Mouse (Mus musculus): ENCODE measurements at regions not wholly inside any gene's neighbourhood (a gene's known extent, or its start where the extent isn't known, plus 50 kb on each side); places are given as distances from the start of the nearest gene placed in this dataset.

- H3K4me1 ChIP-seq: no peaks in the 10 kb centered on the region
These were observed 227.3 kb downstream of the Cdca7 start for GRCm38 (mm10) chr2:72703238-72703637.

GRCm38 (mm10) chr2:72707676-72708659 lies 232.0 kb downstream of the Cdca7 start:
- no peaks in the 10 kb centered on the region for H3K36me3 ChIP-seq
- ATAC-seq (ENCODE audit: low FRiP score, low read depth): peak; percentile 76
- H3K9ac ChIP-seq: no peak overlapping the region
- 22% methylated on average over 13 of the region's 13 CpGs for WGBS
- peaks cover 72% of the 10 kb centered on the region for H3K27me3 ChIP-seq (replicated peaks)
- H3K4me2 ChIP-seq (replicated peaks): no peak overlapping the region
- no peaks in the 10 kb centered on the region for H3K9me3 ChIP-seq
- no peak overlapping the region for H3K27ac ChIP-seq
- no peaks in the 10 kb centered on the region for H3K4me1 ChIP-seq
- H3K4me3 ChIP-seq: no peak overlapping the region

More at GRCm38 (mm10) chr2:72703238-72703637, 227.3 kb downstream of the Cdca7 start:
- Histone ChIP-seq H3K27me3 (replicated peaks) (peaks cover 60% of the 10 kb centered on the region), H3K9ac (no peak overlapping the region), H3K27ac (no peak overlapping the region), H3K36me3 (no peaks in the 10 kb centered on the region), H3K4me2 (replicated peaks) (no peak overlapping the region), H3K4me3 (no peak overlapping the region), H3K9me3 (no peaks in the 10 kb centered on the region)
- no peak for ATAC-seq (ENCODE audit: low FRiP score, low read depth)
- 77% methylated on average over 11 of the region's 11 CpGs for WGBS

GRCm38 (mm10) chr2:72716931-72717330 lies 241.0 kb downstream of the Cdca7 start:
- WGBS: 82% methylated on average over 4 of the region's 4 CpGs
- Histone ChIP-seq H3K4me1 (no peaks in the 10 kb centered on the region), H3K27ac (no peak overlapping the region), H3K4me2 (replicated peaks) (no peak overlapping the region), H3K9me3 (no peaks in the 10 kb centered on the region), H3K9ac (no peak overlapping the region), H3K27me3 (replicated peaks) (peaks cover 31% of the 10 kb centered on the region), H3K36me3 (no peaks in the 10 kb centered on the region), H3K4me3 (no peak overlapping the region)
- no peak for ATAC-seq (ENCODE audit: low FRiP score, low read depth)

GRCm38 (mm10) chr2:72728699-72729098 lies 251.5 kb downstream of the Sp3 start:
- no peaks in the 10 kb centered on the region for H3K36me3 ChIP-seq
- no peak for ATAC-seq (ENCODE audit: low FRiP score, low read depth)
- H3K9me3 ChIP-seq: no peaks in the 10 kb centered on the region
- H3K4me1 ChIP-seq: no peaks in the 10 kb centered on the region
- H3K4me3 ChIP-seq: no peak overlapping the region
- no peak overlapping the region for H3K9ac ChIP-seq
- H3K4me2 ChIP-seq (replicated peaks): no peak overlapping the region
- H3K27ac ChIP-seq: no peak overlapping the region
- WGBS: 52% methylated on average over 3 of the region's 3 CpGs
- peaks cover 5% of the 10 kb centered on the region; the same call in 1 of the 2 replicates for H3K27me3 ChIP-seq (replicated peaks)

GRCm38 (mm10) chr2:72733371-72733770 lies 246.9 kb downstream of the Sp3 start:
- ATAC-seq (ENCODE audit: low FRiP score, low read depth): no peak
- Histone ChIP-seq H3K9ac (no peak overlapping the region), H3K27me3 (replicated peaks) (peaks cover 3% of the 10 kb centered on the region; the same call in 1 of the 2 replicates), H3K4me1 (no peaks in the 10 kb centered on the region), H3K27ac (no peak overlapping the region), H3K4me2 (replicated peaks) (no peak overlapping the region), H3K4me3 (no peak overlapping the region), H3K9me3 (no peaks in the 10 kb centered on the region), H3K36me3 (no peaks in the 10 kb centered on the region)
- WGBS: 68% methylated on average over 3 of the region's 3 CpGs

- H3K27ac ChIP-seq: no peak overlapping the region
- no peak overlapping the region for H3K4me3 ChIP-seq
- H3K4me2 ChIP-seq (replicated peaks): no peak overlapping the region
- ATAC-seq (ENCODE audit: low FRiP score, low read depth): no peak
- 0 out of 2 replicates have a peak, but pooled peaks cover 2% of the 10 kb centered on the region for H3K27me3 ChIP-seq (replicated peaks)
- WGBS: 91% methylated on average over 9 of the region's 9 CpGs
- no peak overlapping the region for H3K9ac ChIP-seq
- H3K36me3 ChIP-seq: no peaks in the 10 kb centered on the region
- H3K4me1 ChIP-seq: no peaks in the 10 kb centered on the region
- no peaks in the 10 kb centered on the region for H3K9me3 ChIP-seq
These were observed 245.2 kb downstream of the Sp3 start for GRCm38 (mm10) chr2:72735035-72735434.

GRCm38 (mm10) chr2:72736685-72737084 lies 243.6 kb downstream of the Sp3 start:
- Histone ChIP-seq H3K36me3 (no peaks in the 10 kb centered on the region), H3K4me3 (no peak overlapping the region), H3K4me2 (replicated peaks) (no peak overlapping the region), H3K9ac (no peak overlapping the region), H3K9me3 (no peaks in the 10 kb centered on the region), H3K4me1 (0 out of 2 replicates have a peak, but pooled peaks cover 4% of the 10 kb centered on the region), H3K27ac (no peak overlapping the region), H3K27me3 (replicated peaks) (0 out of 2 replicates have a peak, but pooled peaks cover 2% of the 10 kb centered on the region)
- no peak for ATAC-seq (ENCODE audit: low FRiP score, low read depth)
- WGBS: 79% methylated on average over 3 of the region's 3 CpGs

- Histone ChIP-seq H3K27me3 (replicated peaks) (no peaks in the 10 kb centered on the region; the same call in 1 of the 2 replicates), H3K4me2 (replicated peaks) (peak overlapping the region; percentile 14), H3K9ac (no peak overlapping the region), H3K36me3 (no peaks in the 10 kb centered on the region), H3K4me1 (0 out of 2 replicates have a peak, but pooled peaks cover 4% of the 10 kb centered on the region), H3K27ac (no peak overlapping the region), H3K4me3 (no peak overlapping the region), H3K9me3 (no peaks in the 10 kb centered on the region)
- ATAC-seq (ENCODE audit: low FRiP score, low read depth): 0 out of 2 replicates have a peak, but pooled peaks have one; percentile 33
- 58% methylated on average over 22 of the region's 22 CpGs for WGBS
These were observed 239.6 kb downstream of the Sp3 start for GRCm38 (mm10) chr2:72740391-72741361.

GRCm38 (mm10) chr2:72741746-72742145 lies 238.5 kb downstream of the Sp3 start:
- Histone ChIP-seq H3K4me2 (replicated peaks) (no peak overlapping the region), H3K27ac (no peak overlapping the region), H3K4me3 (no peak overlapping the region), H3K27me3 (replicated peaks) (no peaks in the 10 kb centered on the region; the same call in 1 of the 2 replicates), H3K36me3 (no peaks in the 10 kb centered on the region), H3K9ac (no peak overlapping the region), H3K9me3 (no peaks in the 10 kb centered on the region), H3K4me1 (0 out of 2 replicates have a peak, but pooled peaks cover 4% of the 10 kb centered on the region)
- 91% methylated on average over 5 of the region's 5 CpGs for WGBS
- no peak for ATAC-seq (ENCODE audit: low FRiP score, low read depth)

- H3K9ac ChIP-seq: no peak overlapping the region
- whole genome bisulfite sequencing: 90% methylated on average over 3 of the region's 3 CpGs
- H3K27me3 ChIP-seq (replicated peaks): no peaks in the 10 kb centered on the region; the same call in 1 of the 2 replicates
- H3K36me3 ChIP-seq: no peaks in the 10 kb centered on the region
- no peaks in the 10 kb centered on the region for H3K9me3 ChIP-seq
- H3K4me1 ChIP-seq: 0 out of 2 replicates have a peak, but pooled peaks cover 4% of the 10 kb centered on the region
- ATAC-seq (ENCODE audit: low FRiP score, low read depth): no peak
- no peak overlapping the region for H3K4me3 ChIP-seq
- no peak overlapping the region for H3K27ac ChIP-seq
- no peak overlapping the region for H3K4me2 ChIP-seq (replicated peaks)
These were observed 236.6 kb downstream of the Sp3 start for GRCm38 (mm10) chr2:72743651-72744050.

- no peaks in the 10 kb centered on the region for H3K9me3 ChIP-seq
- H3K27ac ChIP-seq: no peak overlapping the region
- H3K4me2 ChIP-seq (replicated peaks): no peak overlapping the region
- H3K27me3 ChIP-seq (replicated peaks): no peaks in the 10 kb centered on the region; the same call in 1 of the 2 replicates
- H3K4me3 ChIP-seq: no peak overlapping the region
- H3K9ac ChIP-seq: no peak overlapping the region
- no peaks in the 10 kb centered on the region for H3K36me3 ChIP-seq
- WGBS: 81% methylated on average over 4 of the region's 4 CpGs
- H3K4me1 ChIP-seq: 0 out of 2 replicates have a peak, but pooled peaks cover 4% of the 10 kb centered on the region
- ATAC-seq (ENCODE audit: low FRiP score, low read depth): no peak
These were observed 235.3 kb downstream of the Sp3 start for GRCm38 (mm10) chr2:72744901-72745300.

Data from neural tube, embryonic 12.5 days (tissue).